Mouse (Mus musculus) kidney, embryonic 15.5 days (tissue): ENCODE measurements at regions not wholly inside any gene's neighbourhood (a gene's known extent, or its start where the extent isn't known, plus 50 kb on each side); places are given as distances from the start of the nearest gene placed in this dataset.

Experiments used
- ATAC-seq: fragments of 200-750 bp; cut with Nextera tagmentation; replicated peaks from 2 replicates; pipeline ENCODE4 v1.8.0; 2017; ENCODE audit warnings: moderate TSS enrichment; ENCODE audit not compliant: low FRiP score
- H3K27ac ChIP-seq: fragments of 300-500 bp; sonication (generic); 2 replicates; pipeline ENCODE4 v1.5.1; 2015; ENCODE audit warnings: mild to moderate bottlenecking, inconsistent platforms
- H3K27me3 ChIP-seq: fragments of 300-500 bp; sonication (generic); 2 replicates; pipeline ENCODE4 v1.6.1; 2015; ENCODE audit warnings: inconsistent platforms
- H3K36me3 ChIP-seq: fragments of 300-500 bp; sonication (generic); 2 replicates; pipeline ENCODE4 v1.6.1; 2015; ENCODE audit warnings: inconsistent platforms
- H3K4me1 ChIP-seq: fragments of 300-500 bp; sonication (generic); 2 replicates; pipeline ENCODE4 v1.6.1; 2015; ENCODE audit warnings: inconsistent platforms
- H3K4me2 ChIP-seq: fragments of 300-500 bp; sonication (generic); 2 replicates; pipeline ENCODE4 v1.6.1; 2015; ENCODE audit warnings: moderate library complexity, mild to moderate bottlenecking, inconsistent platforms
- H3K4me3 ChIP-seq: fragments of 300-500 bp; sonication (generic); replicated peaks from 2 replicates; pipeline ENCODE4 v1.5.1; 2015; ENCODE audit warnings: mild to moderate bottlenecking, inconsistent platforms
- H3K9ac ChIP-seq: fragments of 300-500 bp; sonication (generic); 2 replicates; pipeline ENCODE4 v1.6.1; 2015; ENCODE audit warnings: mild to moderate bottlenecking, inconsistent platforms
- H3K9me3 ChIP-seq: fragments of 300-500 bp; sonication (generic); replicated peaks from 2 replicates; pipeline ENCODE4 v1.6.1; 2016; ENCODE audit warnings: inconsistent platforms
- WGBS: fragments of 180-500 bp; shearing (Covaris S2); methylation state at CpG from one replicate; pipeline ENCODE4 v1.1.7; 2015; ENCODE audit warnings: mixed read lengths; 5-methylcytosine and 5-hydroxymethylcytosine counted together

GRCm38 (mm10) chr7:68908401-68908834 lies 159.4 kb upstream of the Arrdc4 start:
- H3K4me3 ChIP-seq = no peak overlapping the region
- H3K36me3 ChIP-seq = no peaks in the 10 kb centered on the region
- H3K27ac ChIP-seq = no peak overlapping the region
- WGBS = 49% methylated on average over 1 of the region's 1 CpGs
- no peak overlapping the region for H3K4me2 ChIP-seq
- H3K4me1 ChIP-seq = no peaks in the 10 kb centered on the region
- no peaks in the 10 kb centered on the region for H3K27me3 ChIP-seq
- no peaks in the 10 kb centered on the region for H3K9me3 ChIP-seq
- no peak for ATAC-seq
- H3K9ac ChIP-seq = no peak overlapping the region

- no peaks in the 10 kb centered on the region for H3K4me1 ChIP-seq
- no peaks in the 10 kb centered on the region for H3K9me3 ChIP-seq
- H3K27ac ChIP-seq = no peak overlapping the region
- no peak for ATAC-seq
- no peak overlapping the region for H3K4me3 ChIP-seq
- no peak overlapping the region for H3K9ac ChIP-seq
- no peaks in the 10 kb centered on the region for H3K36me3 ChIP-seq
- no peak overlapping the region for H3K4me2 ChIP-seq
- no peaks in the 10 kb centered on the region for H3K27me3 ChIP-seq
- WGBS = 87% methylated on average over 7 of the region's 7 CpGs
Measured at GRCm38 (mm10) chr7:68907867-68908266, 158.8 kb upstream of the Arrdc4 start.

GRCm38 (mm10) chr7:68906771-68907395 lies 157.8 kb upstream of the Arrdc4 start:
- H3K9ac ChIP-seq = no peak overlapping the region
- no peak overlapping the region for H3K4me3 ChIP-seq
- 78% methylated on average over 8 of the region's 8 CpGs for WGBS
- H3K4me1 ChIP-seq = no peaks in the 10 kb centered on the region
- H3K27ac ChIP-seq = no peak overlapping the region
- no peak overlapping the region for H3K4me2 ChIP-seq
- H3K36me3 ChIP-seq = no peaks in the 10 kb centered on the region
- ATAC-seq = no peak
- H3K9me3 ChIP-seq = no peaks in the 10 kb centered on the region
- H3K27me3 ChIP-seq = no peaks in the 10 kb centered on the region

- no peaks in the 10 kb centered on the region for H3K9me3 ChIP-seq
- no peak overlapping the region for H3K27ac ChIP-seq
- WGBS = 94% methylated on average over 4 of the region's 4 CpGs
- no peak overlapping the region for H3K4me2 ChIP-seq
- ATAC-seq = no peak
- no peak overlapping the region for H3K9ac ChIP-seq
- no peak overlapping the region for H3K4me3 ChIP-seq
- no peaks in the 10 kb centered on the region for H3K27me3 ChIP-seq
- H3K4me1 ChIP-seq = no peaks in the 10 kb centered on the region
- no peaks in the 10 kb centered on the region for H3K36me3 ChIP-seq
Measured at GRCm38 (mm10) chr7:68905793-68906192, 156.8 kb upstream of the Arrdc4 start.

- H3K4me2 ChIP-seq = no peak overlapping the region
- H3K9ac ChIP-seq = no peak overlapping the region
- H3K36me3 ChIP-seq = no peaks in the 10 kb centered on the region
- no peak overlapping the region for H3K27ac ChIP-seq
- H3K4me1 ChIP-seq = no peaks in the 10 kb centered on the region
- no peak overlapping the region for H3K4me3 ChIP-seq
- H3K27me3 ChIP-seq = no peaks in the 10 kb centered on the region
- H3K9me3 ChIP-seq = no peaks in the 10 kb centered on the region
- ATAC-seq = no peak
Measured at GRCm38 (mm10) chr7:68886173-68886572, 137.1 kb upstream of the Arrdc4 start.

- Histone ChIP-seq H3K9ac (no peak overlapping the region), H3K4me2 (no peak overlapping the region), H3K9me3 (no peaks in the 10 kb centered on the region), H3K4me1 (no peaks in the 10 kb centered on the region), H3K27ac (no peak overlapping the region), H3K4me3 (no peak overlapping the region), H3K27me3 (no peaks in the 10 kb centered on the region), H3K36me3 (no peaks in the 10 kb centered on the region)
- 37% methylated on average over 5 of the region's 5 CpGs for WGBS
- no peak for ATAC-seq
Measured at GRCm38 (mm10) chr7:68873008-68873407, 124.0 kb upstream of the Arrdc4 start.

- Histone ChIP-seq H3K9me3 (no peaks in the 10 kb centered on the region), H3K27ac (no peak overlapping the region), H3K4me2 (no peak overlapping the region), H3K9ac (no peak overlapping the region), H3K4me3 (no peak overlapping the region), H3K27me3 (no peaks in the 10 kb centered on the region), H3K4me1 (no peaks in the 10 kb centered on the region), H3K36me3 (no peaks in the 10 kb centered on the region)
- whole genome bisulfite sequencing = 50% methylated on average over 7 of the region's 7 CpGs
- no peak for ATAC-seq
Measured at GRCm38 (mm10) chr7:68864322-68865031, 115.4 kb upstream of the Arrdc4 start.

GRCm38 (mm10) chr7:68858471-68859210 lies 109.6 kb upstream of the Arrdc4 start:
- H3K36me3 ChIP-seq = no peaks in the 10 kb centered on the region
- no peak overlapping the region for H3K4me3 ChIP-seq
- H3K4me2 ChIP-seq = no peak overlapping the region
- H3K9me3 ChIP-seq = no peaks in the 10 kb centered on the region
- H3K4me1 ChIP-seq = no peaks in the 10 kb centered on the region
- WGBS = 70% methylated on average over 2 of the region's 2 CpGs
- no peak overlapping the region for H3K9ac ChIP-seq
- H3K27me3 ChIP-seq = no peaks in the 10 kb centered on the region
- 0 out of 2 replicates have a peak, but pooled peaks have one; percentile 22 for ATAC-seq
- H3K27ac ChIP-seq = no peak overlapping the region

- Histone ChIP-seq H3K9me3 (no peaks in the 10 kb centered on the region), H3K36me3 (no peaks in the 10 kb centered on the region), H3K27ac (0 out of 2 replicates have a peak overlapping the region, but pooled peaks have one; percentile 9), H3K9ac (no peak overlapping the region), H3K4me1 (0 out of 2 replicates have a peak, but pooled peaks cover 4% of the 10 kb centered on the region), H3K27me3 (no peaks in the 10 kb centered on the region), H3K4me3 (no peak overlapping the region), H3K4me2 (no peak overlapping the region)
- peak; percentile 76 for ATAC-seq
- 44% methylated on average over 3 of the region's 3 CpGs for WGBS
Measured at GRCm38 (mm10) chr7:68851981-68852575, 103.0 kb upstream of the Arrdc4 start.

- Histone ChIP-seq H3K36me3 (no peaks in the 10 kb centered on the region), H3K4me3 (no peak overlapping the region), H3K9me3 (no peaks in the 10 kb centered on the region), H3K9ac (no peak overlapping the region), H3K27me3 (no peaks in the 10 kb centered on the region), H3K4me2 (no peak overlapping the region), H3K4me1 (peaks cover 7% of the 10 kb centered on the region; the same call in 1 of the 2 replicates), H3K27ac (no peak overlapping the region)
- WGBS = 37% methylated on average over 7 of the region's 7 CpGs
- ATAC-seq = no peak
Measured at GRCm38 (mm10) chr7:68844606-68845005, 95.6 kb upstream of the Arrdc4 start.

- no peak overlapping the region for H3K9ac ChIP-seq
- H3K4me3 ChIP-seq = no peak overlapping the region
- H3K9me3 ChIP-seq = no peaks in the 10 kb centered on the region
- no peak overlapping the region for H3K4me2 ChIP-seq
- H3K36me3 ChIP-seq = no peaks in the 10 kb centered on the region
- no peak for ATAC-seq
- 45% methylated on average over 4 of the region's 4 CpGs for WGBS
- H3K27ac ChIP-seq = no peak overlapping the region
- H3K4me1 ChIP-seq = peaks cover 7% of the 10 kb centered on the region; the same call in 1 of the 2 replicates
- no peaks in the 10 kb centered on the region for H3K27me3 ChIP-seq
Measured at GRCm38 (mm10) chr7:68843374-68843773, 94.3 kb upstream of the Arrdc4 start.
